Mouse (Mus musculus) hindbrain, embryonic 11.5 days (tissue): ENCODE measurements at regions not wholly inside any gene's neighbourhood (a gene's known extent, or its start where the extent isn't known, plus 50 kb on each side); places are given as distances from the start of the nearest gene placed in this dataset.

Experiments
- ATAC-seq: fragments of 200-750 bp; cut with Nextera tagmentation; 2 replicates; pipeline ENCODE4 v1.8.0; 2017; ENCODE audit warnings: mild to moderate bottlenecking, moderate TSS enrichment, moderate library complexity; ENCODE audit not compliant: low FRiP score
- DNase-seq: peaks from one replicate; pipeline ENCODE4 v3.0.0-alpha.2; 2015; ENCODE audit warnings: low spot score
- H3K27ac ChIP-seq: fragments of 300-500 bp; sonication (generic); 2 replicates; pipeline ENCODE4 v1.5.1; 2014; ENCODE audit warnings: mild to moderate bottlenecking, low read depth, low read length
- H3K27me3 ChIP-seq: fragments of 300-500 bp; sonication (generic); 2 replicates; pipeline ENCODE4 v1.6.1; 2014; ENCODE audit warnings: mild to moderate bottlenecking, low read length, moderate library complexity, mixed read lengths; ENCODE audit not compliant: control insufficient read depth, insufficient read depth
- H3K36me3 ChIP-seq: fragments of 300-500 bp; sonication (generic); 2 replicates; pipeline ENCODE4 v1.6.1; 2014; ENCODE audit warnings: mild to moderate bottlenecking, low read length, moderate library complexity, mixed read lengths; ENCODE audit not compliant: control insufficient read depth, insufficient read depth
- H3K4me1 ChIP-seq: fragments of 300-500 bp; sonication (generic); replicated peaks from 2 replicates; pipeline ENCODE4 v1.6.1; 2014; ENCODE audit warnings: low read length, mixed read lengths; ENCODE audit not compliant: control insufficient read depth, insufficient read depth
- H3K4me2 ChIP-seq: fragments of 300-500 bp; sonication (generic); replicated peaks from 2 replicates; pipeline ENCODE4 v1.6.1; 2014; ENCODE audit warnings: mild to moderate bottlenecking, low read depth, low read length
- H3K4me3 ChIP-seq: fragments of 300-500 bp; sonication (generic); 2 replicates; pipeline ENCODE4 v1.5.1; 2014; ENCODE audit warnings: low read depth, low read length
- H3K9ac ChIP-seq: fragments of 300-500 bp; sonication (generic); 2 replicates; pipeline ENCODE4 v1.6.1; 2014; ENCODE audit warnings: low read depth, low read length
- H3K9me3 ChIP-seq: fragments of 300-500 bp; sonication (generic); 2 replicates; pipeline ENCODE4 v1.6.1; 2016; ENCODE audit warnings: low read length; ENCODE audit not compliant: control insufficient read depth
- WGBS: fragments of 180-500 bp; shearing (Covaris S2); extraction: QIAGEN DNeasy Blood & Tissue Kit; methylation state at CpG from one replicate; pipeline ENCODE4 v1.1.7; 2014; 5-methylcytosine and 5-hydroxymethylcytosine counted together

DNA sequence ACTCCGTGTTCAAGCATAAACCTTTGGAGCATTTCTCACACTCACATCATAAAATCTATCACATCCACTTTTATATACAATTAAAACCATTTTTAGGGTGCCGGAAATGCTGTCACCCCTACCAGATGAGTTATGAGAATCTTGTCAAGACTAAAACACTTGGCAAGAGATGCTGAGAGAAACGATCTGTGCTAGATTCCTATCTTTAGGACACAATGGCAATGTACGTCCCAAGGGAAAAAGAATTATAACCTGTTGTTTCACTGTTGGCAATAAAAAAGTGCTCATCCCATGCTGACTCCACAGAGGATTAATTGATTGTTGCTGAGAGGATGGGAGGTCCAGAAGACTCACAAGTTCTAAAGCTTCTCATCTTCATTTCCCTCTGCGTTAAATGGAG is 389.7 kb upstream of the C030005K15Rik start:
- Histone ChIP-seq H3K4me1 (no peaks in the 10 kb centered on the region), H3K4me2 (no peak overlapping the region), H3K27me3 (no peaks in the 10 kb centered on the region), H3K36me3 (no peaks in the 10 kb centered on the region), H3K9ac (no peak overlapping the region), H3K4me3 (no peak overlapping the region), H3K9me3 (no peaks in the 10 kb centered on the region), H3K27ac (no peak overlapping the region)
- 92% methylated on average over 5 of the region's 5 CpGs for WGBS
- DNase-seq = no peak
- no peak for ATAC-seq

- DNase-seq (no peak), ATAC-seq (no peak)
- H3K27ac ChIP-seq = no peak overlapping the region
- no peaks in the 10 kb centered on the region for H3K9me3 ChIP-seq
- H3K36me3 ChIP-seq = no peaks in the 10 kb centered on the region
- no peak overlapping the region for H3K4me2 ChIP-seq
- no peak overlapping the region for H3K4me3 ChIP-seq
- WGBS = 96% methylated on average over 1 of the region's 1 CpGs
- H3K27me3 ChIP-seq = no peaks in the 10 kb centered on the region
- H3K9ac ChIP-seq = no peak overlapping the region
- no peaks in the 10 kb centered on the region for H3K4me1 ChIP-seq
Observed at GRCm38 (mm10) chr10:98125713-98126112, 399.2 kb upstream of the C030005K15Rik start.

- no peaks in the 10 kb centered on the region for H3K4me1 ChIP-seq
- H3K4me2 ChIP-seq = no peak overlapping the region
- H3K4me3 ChIP-seq = no peak overlapping the region
- H3K27ac ChIP-seq = no peak overlapping the region
- no peak overlapping the region for H3K9ac ChIP-seq
- no peak for DNase-seq
- no peaks in the 10 kb centered on the region for H3K9me3 ChIP-seq
- no peaks in the 10 kb centered on the region for H3K27me3 ChIP-seq
- H3K36me3 ChIP-seq = no peaks in the 10 kb centered on the region
- ATAC-seq = no peak
- WGBS = 81% methylated on average over 1 of the region's 1 CpGs
Observed at GRCm38 (mm10) chr10:98135026-98135425, 408.5 kb upstream of the C030005K15Rik start.

DNA sequence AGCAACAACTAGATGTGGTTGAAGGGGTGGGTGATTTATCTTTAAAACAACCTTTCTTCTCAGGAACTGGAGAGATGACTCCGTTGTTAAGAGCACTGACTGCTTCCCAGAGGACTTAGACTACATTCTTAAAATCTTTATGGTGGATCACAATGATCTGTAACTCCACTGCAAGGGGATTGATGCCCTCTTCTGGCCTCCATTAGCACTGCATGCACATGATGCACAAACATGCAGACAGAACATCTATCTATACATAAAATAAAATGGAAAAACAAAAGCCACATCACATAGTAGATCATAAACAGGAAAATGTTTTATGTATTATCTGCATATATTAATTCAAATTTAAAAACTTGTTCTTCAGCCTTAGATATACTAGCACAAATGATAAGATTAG is 419.2 kb upstream of the C030005K15Rik start:
- no peaks in the 10 kb centered on the region for H3K9me3 ChIP-seq
- H3K9ac ChIP-seq = no peak overlapping the region
- 68% methylated on average over 1 of the region's 1 CpGs for WGBS
- H3K4me3 ChIP-seq = no peak overlapping the region
- H3K4me1 ChIP-seq = no peaks in the 10 kb centered on the region
- H3K27ac ChIP-seq = no peak overlapping the region
- H3K27me3 ChIP-seq = no peaks in the 10 kb centered on the region
- no peak overlapping the region for H3K4me2 ChIP-seq
- ATAC-seq = no peak
- no peaks in the 10 kb centered on the region for H3K36me3 ChIP-seq
- no peak for DNase-seq

DNA sequence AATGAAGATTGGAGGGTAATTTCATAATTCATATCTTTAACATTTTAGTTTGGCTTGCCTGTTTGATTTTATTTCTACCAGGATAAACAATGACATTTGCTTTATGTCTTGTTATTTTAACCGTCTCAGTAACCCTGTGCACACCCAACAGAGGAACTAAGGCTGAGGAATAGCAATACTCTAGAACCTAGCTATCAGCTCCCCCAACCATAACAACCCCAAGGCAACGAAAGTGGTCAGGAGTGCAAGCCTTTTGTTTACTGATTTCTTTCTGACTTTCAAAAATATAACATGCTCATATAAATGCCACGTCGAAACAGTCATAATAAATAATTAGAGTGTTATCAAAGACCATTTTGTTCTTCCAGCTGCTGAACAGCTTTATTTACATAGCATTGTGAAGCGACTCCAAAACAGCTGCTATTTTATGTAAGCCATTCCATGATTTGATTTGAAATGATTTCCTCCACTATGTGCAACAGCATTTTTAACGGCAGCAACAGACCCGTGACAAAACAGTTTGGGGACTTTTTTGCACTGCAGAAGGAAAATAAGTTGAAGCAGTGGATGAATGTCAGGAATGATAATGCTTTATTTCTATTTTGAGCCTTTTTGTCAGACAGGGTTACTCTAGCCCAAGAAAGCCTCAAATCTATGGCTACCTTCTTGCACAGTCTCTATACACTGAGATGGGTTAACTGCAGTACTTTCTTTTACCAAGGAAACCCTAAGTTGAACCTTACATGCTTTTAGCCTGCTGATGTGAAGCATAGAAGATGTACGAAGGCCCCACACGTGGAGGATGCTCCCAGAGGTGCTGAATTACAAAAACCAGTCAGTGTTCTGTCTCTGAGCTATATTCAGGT is 420.7 kb upstream of the C030005K15Rik start:
- 81% methylated on average over 9 of the region's 9 CpGs for WGBS

DNA sequence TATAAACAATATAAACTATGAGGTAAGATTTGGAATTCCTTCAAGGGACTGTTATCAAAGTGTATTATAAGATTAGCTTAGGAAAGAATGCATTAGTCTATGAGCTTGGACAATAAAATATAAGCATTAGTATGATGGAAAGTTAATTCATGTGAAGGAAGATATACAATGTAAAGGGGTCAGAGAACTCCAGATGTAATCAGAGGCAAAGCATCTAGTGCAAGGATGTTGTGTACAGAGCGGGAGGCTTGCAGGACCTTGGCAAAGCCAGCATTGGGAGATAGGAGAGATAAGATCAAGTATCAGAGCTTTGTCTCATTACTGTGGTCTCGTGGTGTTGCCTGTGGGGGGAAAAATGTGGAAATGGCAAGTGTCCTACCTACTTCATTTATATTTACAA is 429.4 kb upstream of the C030005K15Rik start:
- 85% methylated on average over 2 of the region's 2 CpGs for WGBS
- H3K9ac ChIP-seq = no peak overlapping the region
- H3K9me3 ChIP-seq = no peaks in the 10 kb centered on the region
- no peaks in the 10 kb centered on the region for H3K36me3 ChIP-seq
- H3K27me3 ChIP-seq = no peaks in the 10 kb centered on the region
- ATAC-seq = no peak
- DNase-seq = no peak
- no peak overlapping the region for H3K27ac ChIP-seq
- H3K4me1 ChIP-seq = no peaks in the 10 kb centered on the region
- no peak overlapping the region for H3K4me2 ChIP-seq
- H3K4me3 ChIP-seq = no peak overlapping the region

More for the DNA sequence above, 420.7 kb upstream of the C030005K15Rik start:
- Histone ChIP-seq H3K4me2 (no peak overlapping the region), H3K4me3 (no peak overlapping the region), H3K4me1 (no peaks in the 10 kb centered on the region), H3K27ac (no peak overlapping the region), H3K36me3 (no peaks in the 10 kb centered on the region), H3K9ac (no peak overlapping the region), H3K9me3 (no peaks in the 10 kb centered on the region), H3K27me3 (no peaks in the 10 kb centered on the region)
- DNase-seq = no peak
- ATAC-seq = no peak

DNA sequence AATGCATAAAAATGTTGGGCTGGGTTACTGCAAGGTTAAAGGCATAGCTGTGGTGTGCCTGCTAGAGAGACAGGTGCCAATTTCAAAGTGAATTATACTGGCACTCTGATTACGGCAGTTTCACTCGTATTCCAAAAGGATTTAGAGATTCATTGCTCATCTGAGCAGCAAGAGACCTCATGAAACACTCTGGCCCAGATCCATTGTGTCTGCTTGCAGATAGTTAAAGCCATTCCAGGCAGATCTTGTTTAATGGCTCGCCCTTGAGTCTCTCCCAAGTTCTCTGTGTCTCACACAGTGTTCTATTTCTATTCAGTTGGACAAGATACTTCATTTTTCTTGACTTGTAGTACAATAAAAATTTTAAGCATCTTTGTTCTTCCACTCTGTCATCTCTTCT is 459.1 kb upstream of the C030005K15Rik start:
- H3K36me3 ChIP-seq = no peaks in the 10 kb centered on the region
- no peak overlapping the region for H3K9ac ChIP-seq
- no peak overlapping the region for H3K4me3 ChIP-seq
- H3K4me1 ChIP-seq = no peaks in the 10 kb centered on the region
- H3K27ac ChIP-seq = no peak overlapping the region
- H3K9me3 ChIP-seq = no peaks in the 10 kb centered on the region
- ATAC-seq (no peak), DNase-seq (no peak)
- H3K27me3 ChIP-seq = no peaks in the 10 kb centered on the region
- no peak overlapping the region for H3K4me2 ChIP-seq
- WGBS = 84% methylated on average over 3 of the region's 3 CpGs

DNA sequence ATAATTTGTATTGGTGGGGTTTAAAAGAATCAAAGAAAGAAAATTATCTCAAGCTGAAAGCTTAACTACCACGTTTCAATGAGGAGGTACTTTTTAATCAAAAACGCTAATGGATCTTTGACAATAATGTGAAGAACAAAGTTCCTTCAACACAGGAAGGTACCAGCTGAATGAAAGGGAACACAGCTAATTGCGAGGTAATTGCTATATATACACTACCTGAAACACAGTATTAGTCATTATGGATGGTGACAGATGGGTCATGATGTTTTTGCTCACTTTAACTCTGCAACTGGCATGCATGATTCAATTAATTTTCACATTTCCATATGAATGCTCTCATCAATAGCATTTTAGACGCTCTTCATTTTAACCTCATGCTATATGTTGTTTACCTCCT is 470.3 kb upstream of the C030005K15Rik start:
- DNase-seq (no peak), ATAC-seq (no peak)
- Histone ChIP-seq H3K27me3 (no peaks in the 10 kb centered on the region), H3K9ac (no peak overlapping the region), H3K4me1 (no peaks in the 10 kb centered on the region), H3K36me3 (no peaks in the 10 kb centered on the region), H3K4me3 (no peak overlapping the region), H3K9me3 (no peaks in the 10 kb centered on the region), H3K27ac (no peak overlapping the region), H3K4me2 (no peak overlapping the region)
- WGBS = 82% methylated on average over 4 of the region's 4 CpGs

- Histone ChIP-seq H3K36me3 (no peaks in the 10 kb centered on the region), H3K27me3 (no peaks in the 10 kb centered on the region), H3K4me3 (no peak overlapping the region), H3K9ac (no peak overlapping the region), H3K4me1 (no peaks in the 10 kb centered on the region), H3K27ac (no peak overlapping the region), H3K4me2 (no peak overlapping the region), H3K9me3 (no peaks in the 10 kb centered on the region)
- no peak for ATAC-seq
- no peak for DNase-seq
- 83% methylated on average over 2 of the region's 2 CpGs for WGBS
Observed at GRCm38 (mm10) chr10:98210246-98210645, 483.7 kb upstream of the C030005K15Rik start.
